Mouse (Mus musculus): Measurements from ENCODE around the gene Pnlip. TPM values are rescaled to one million over a fixed set of nuclear protein-coding genes. Genes with fewer than 3 reads are reported as not detected.

Pnlip gene
- total RNA-seq, 2 experiments from 2014 or later = not detected

- DNase-seq = no peak
Measured at GRCm38 (mm10) chr19:58727756-58728155, 75.5 kb downstream of the Pnlip start.

GRCm38 (mm10) chr19:58728445-58729031 is 76.2 kb downstream of the Pnlip start, which contains the start of gene Pnliprp1:
Gene Pnliprp1, plus strand, starts transcription at chr19:58728887.
- DNase-seq = no peak

Other genes starting within 250 kb of the Pnlip start
- 10 to 100 TPM in 1 of 2 experiments, 1 to 10 TPM in 1; 5.6 to 11.9 TPM for gene Gfra1, start 196.6 kb upstream of the Pnlip start, total RNA-seq (2021)
- gene Ccdc172, start 140.5 kb upstream of the Pnlip start, total RNA-seq (2021) = not detected
- 1 to 10 TPM; 4.0 to 7.5 TPM for gene Pnliprp1, start 76.4 kb downstream of the Pnlip start, total RNA-seq (2021)
- not detected for gene Pnliprp2, start 107.2 kb downstream of the Pnlip start, total RNA-seq (2021)
- not detected for gene 1700019N19Rik, start 142.0 kb downstream of the Pnlip start, total RNA-seq (2021)